Mouse (Mus musculus) hindbrain, postnatal 0 days (tissue): ENCODE results near the gene Slc1a1. TPM values are rescaled to one million over a fixed set of nuclear protein-coding genes. Genes with fewer than 3 reads are reported as not detected.

Experiments
- ATAC-seq: fragments of 200-750 bp; cut with Nextera tagmentation; 2 replicates; pipeline ENCODE4 v1.8.0; 2017; ENCODE audit warnings: mild to moderate bottlenecking, moderate TSS enrichment, moderate library complexity
- DNase-seq: peaks from one replicate; pipeline ENCODE4 v3.0.0-alpha.2; 2015; ENCODE audit warnings: low spot score
- H3K27ac ChIP-seq: fragments of 300-500 bp; sonication (generic); 2 replicates; pipeline ENCODE4 v1.5.1; 2014; ENCODE audit warnings: mild to moderate bottlenecking
- H3K27me3 ChIP-seq: fragments of 300-500 bp; sonication (generic); 2 replicates; pipeline ENCODE4 v1.6.1; 2014; ENCODE audit warnings: low read length, mixed read lengths; ENCODE audit not compliant: insufficient read depth
- H3K36me3 ChIP-seq: fragments of 300-500 bp; sonication (generic); 2 replicates; pipeline ENCODE4 v1.6.1; 2014; ENCODE audit warnings: low read length, mixed read lengths; ENCODE audit not compliant: insufficient read depth
- H3K4me1 ChIP-seq: fragments of 300-500 bp; sonication (generic); 2 replicates; pipeline ENCODE4 v1.6.1; 2014; ENCODE audit warnings: antibody characterized with exemption, low read length, mixed read lengths; ENCODE audit not compliant: insufficient read depth
- H3K4me2 ChIP-seq: fragments of 300-500 bp; sonication (generic); 2 replicates; pipeline ENCODE4 v1.6.1; 2014; ENCODE audit warnings: low read depth, mild to moderate bottlenecking, low read length, moderate library complexity, mixed read lengths
- H3K4me3 ChIP-seq: fragments of 300-500 bp; sonication (generic); 2 replicates; pipeline ENCODE4 v1.5.1; 2014; ENCODE audit warnings: low read length
- H3K9ac ChIP-seq: fragments of 300-500 bp; sonication (generic); replicated peaks from 2 replicates; pipeline ENCODE4 v1.6.1; 2014; ENCODE audit warnings: mild to moderate bottlenecking, low read length, moderate library complexity, mixed read lengths
- H3K9me3 ChIP-seq: fragments of 300-500 bp; sonication (generic); 2 replicates; pipeline ENCODE4 v1.6.1; 2016; ENCODE audit warnings: low read length, mixed read lengths
- CTCF ChIP-seq: IDR thresholded peaks from 2 replicates; pipeline ENCODE4 v1.5.1; 2016; ENCODE audit warnings: antibody characterized with exemption, control low read depth, low read depth
- WGBS: fragments of 180-500 bp; shearing (Covaris S2); extraction: QIAGEN DNeasy Blood & Tissue Kit; methylation state at CpG from one replicate; pipeline ENCODE4 v1.1.7; 2014; 5-methylcytosine and 5-hydroxymethylcytosine counted together
- polyA plus RNA-seq: library from polyadenylated mRNA; unstranded; fragments of >200 nt; fragmentation: Nextera tagmentation; extraction: Ambion mirVana; gene quantifications from 2 replicates; pipeline ENCODE4 v1.2.1, GENCODE M21; 2015
- total RNA-seq: library from RNA; depleted of rRNA; stranded (reverse); fragments of >200 nt; gene quantifications from 2 replicates; pipeline ENCODE4 v1.2.3, GENCODE M21; 2014

Slc1a1 gene
- total and polyA plus RNA-seq, 2 experiments from 2014 or later = 49.0 to 67.3 TPM

- H3K36me3 ChIP-seq = peaks cover 5% of the 10 kb centered on the region; the same call in 1 of the 2 replicates
- no peak overlapping the region for H3K4me3 ChIP-seq
- H3K4me2 ChIP-seq = no peak overlapping the region
- H3K4me1 ChIP-seq = no peaks in the 10 kb centered on the region
- WGBS = 74% methylated on average over 9 of the region's 9 CpGs
- DNase-seq (no peak), ATAC-seq (no peak)
- no peak overlapping the region for H3K27ac ChIP-seq
- no peaks in the 10 kb centered on the region for H3K9me3 ChIP-seq
- no peak overlapping the region for H3K9ac ChIP-seq
- H3K27me3 ChIP-seq = no peaks in the 10 kb centered on the region
- no peak for TF ChIP-seq CTCF
Observed at GRCm38 (mm10) chr19:28908693-28909092, 73.8 kb downstream of the Slc1a1 start.

GRCm38 (mm10) chr19:28914598-28914997, 79.7 kb downstream of the Slc1a1 start:
- H3K27ac ChIP-seq = no peak overlapping the region
- DNase-seq (no peak), ATAC-seq (no peak)
- no peak overlapping the region for H3K9ac ChIP-seq
- no peak for TF ChIP-seq CTCF
- H3K4me2 ChIP-seq = no peak overlapping the region
- H3K9me3 ChIP-seq = no peaks in the 10 kb centered on the region
- 87% methylated on average over 6 of the region's 6 CpGs for WGBS
- no peak overlapping the region for H3K4me3 ChIP-seq
- no peaks in the 10 kb centered on the region for H3K27me3 ChIP-seq
- no peaks in the 10 kb centered on the region; the same call in 1 of the 2 replicates for H3K36me3 ChIP-seq
- H3K4me1 ChIP-seq = no peaks in the 10 kb centered on the region

- no peaks in the 10 kb centered on the region for H3K9me3 ChIP-seq
- TF ChIP-seq CTCF = no peak
- 65% methylated on average over 2 of the region's 2 CpGs for WGBS
- ATAC-seq (peak; percentile 61; the same call in 1 of the 2 replicates), DNase-seq (peak; percentile 7)
- no peaks in the 10 kb centered on the region for H3K4me1 ChIP-seq
- no peak overlapping the region for H3K9ac ChIP-seq
- H3K27me3 ChIP-seq = no peaks in the 10 kb centered on the region
- H3K4me3 ChIP-seq = no peak overlapping the region
- H3K27ac ChIP-seq = no peak overlapping the region
- no peak overlapping the region for H3K4me2 ChIP-seq
- H3K36me3 ChIP-seq = no peaks in the 10 kb centered on the region; the same call in 1 of the 2 replicates
Observed at GRCm38 (mm10) chr19:28915602-28916250, 80.9 kb downstream of the Slc1a1 start.

- no peaks in the 10 kb centered on the region for H3K27me3 ChIP-seq
- no peaks in the 10 kb centered on the region; the same call in 1 of the 2 replicates for H3K36me3 ChIP-seq
- ATAC-seq (no peak), DNase-seq (no peak)
- H3K4me1 ChIP-seq = no peaks in the 10 kb centered on the region
- no peak overlapping the region for H3K9ac ChIP-seq
- 58% methylated on average over 4 of the region's 4 CpGs for WGBS
- TF ChIP-seq CTCF = no peak
- no peak overlapping the region for H3K4me2 ChIP-seq
- H3K4me3 ChIP-seq = no peak overlapping the region
- no peak overlapping the region for H3K27ac ChIP-seq
- no peaks in the 10 kb centered on the region for H3K9me3 ChIP-seq
Observed at GRCm38 (mm10) chr19:28916492-28916891, 81.6 kb downstream of the Slc1a1 start.

- no peaks in the 10 kb centered on the region for H3K36me3 ChIP-seq
- TF ChIP-seq CTCF = no peak
- 90% methylated on average over 5 of the region's 5 CpGs for WGBS
- no peaks in the 10 kb centered on the region for H3K4me1 ChIP-seq
- no peak overlapping the region for H3K27ac ChIP-seq
- DNase-seq (no peak), ATAC-seq (no peak)
- no peak overlapping the region for H3K4me3 ChIP-seq
- H3K27me3 ChIP-seq = no peaks in the 10 kb centered on the region
- H3K4me2 ChIP-seq = no peak overlapping the region
- no peak overlapping the region for H3K9ac ChIP-seq
- no peaks in the 10 kb centered on the region for H3K9me3 ChIP-seq
Observed at GRCm38 (mm10) chr19:28917839-28918238, 83.0 kb downstream of the Slc1a1 start.

- Histone ChIP-seq H3K4me1 (no peaks in the 10 kb centered on the region), H3K4me2 (no peak overlapping the region), H3K36me3 (no peaks in the 10 kb centered on the region), H3K9me3 (no peaks in the 10 kb centered on the region), H3K27me3 (no peaks in the 10 kb centered on the region), H3K9ac (no peak overlapping the region), H3K27ac (no peak overlapping the region), H3K4me3 (no peak overlapping the region)
- 84% methylated on average over 5 of the region's 5 CpGs for WGBS
- ATAC-seq = no peak
- no peak for DNase-seq
- TF ChIP-seq CTCF = no peak
Observed at GRCm38 (mm10) chr19:28926366-28926765, 91.5 kb downstream of the Slc1a1 start.

GRCm38 (mm10) chr19:28927396-28927795, 92.5 kb downstream of the Slc1a1 start:
- no peak for ATAC-seq
- DNase-seq = no peak
- Histone ChIP-seq H3K4me2 (no peak overlapping the region), H3K4me1 (no peaks in the 10 kb centered on the region), H3K4me3 (no peak overlapping the region), H3K9ac (no peak overlapping the region), H3K27ac (no peak overlapping the region), H3K27me3 (no peaks in the 10 kb centered on the region), H3K36me3 (no peaks in the 10 kb centered on the region), H3K9me3 (no peaks in the 10 kb centered on the region)
- 64% methylated on average over 4 of the region's 4 CpGs for WGBS
- TF ChIP-seq CTCF = no peak
